Mouse (Mus musculus) heart, adult 2 months (tissue): Measurements from ENCODE around the gene Adipor1.

Source experiments
- CTCF ChIP-seq: fragments of 200-600 bp; IDR thresholded peaks from 2 replicates; pipeline ENCODE4 v1.8.1; 2022; ENCODE audit warnings: antibody characterized with exemption, mild to moderate bottlenecking, moderate library complexity
- POLR2A ChIP-seq: fragments of 200-500 bp; IDR thresholded peaks from 2 replicates; pipeline ENCODE4 v1.6.1; 2011; ENCODE audit warnings: mild to moderate bottlenecking, low read depth, low read length, control low read depth; ENCODE audit not compliant: insufficient read depth

DNA sequence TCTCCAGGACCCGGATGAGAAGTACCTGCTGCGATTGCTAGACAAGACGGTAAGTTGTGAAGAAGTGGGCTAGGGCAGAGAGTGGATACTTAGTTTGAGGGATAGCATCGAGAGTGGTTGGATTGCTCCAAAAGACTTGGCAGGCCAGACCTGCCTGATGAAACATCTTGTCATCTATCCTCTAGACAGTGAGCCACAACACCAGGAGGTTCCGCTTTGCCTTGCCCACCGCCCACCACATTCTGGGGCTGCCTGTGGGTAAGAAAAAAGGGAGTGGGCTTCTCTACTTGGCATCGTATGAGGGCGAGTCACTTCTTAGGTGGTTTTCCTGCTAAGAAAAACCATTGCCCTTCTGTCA is 8.8 kb upstream of the Adipor1 start:
- TF ChIP-seq CTCF (no peak), POLR2A (no peak)
